31 mouse cellular contexts compared by ENCODE assay signal in genomic region chr1:154018241-154018640, GRCm38 (mm10).
"Had no signal": no experiment of that assay in that cellular context is flagged by ENCODE, and none has a peak within 500 bp of the region (broad histone marks: within the 10 kb centered on the region; RNA-seq: fewer than 3 reads in every experiment).

No protein-coding gene starts in this region.

- H3K9me3 ChIP-seq: limb, embryonic 10.5 days; limb, embryonic 12.5 days; limb, embryonic 13.5 days; limb, embryonic 15.5 days; liver, embryonic 12.5 days; liver, embryonic 13.5 days; liver, embryonic 15.5 days; lung, embryonic 15.5 days; megakaryocyte, embryonic 14.5 days; midbrain, embryonic 12.5 days; midbrain, embryonic 13.5 days; midbrain, embryonic 15.5 days; neural tube, embryonic 12.5 days had no signal

- DNase-seq: left cerebral cortex, postnatal 4 days; liver; liver, embryonic 13.5 days; liver, postnatal 0 days; lung, adult 2 months; lung, embryonic 14.5 days; lung, postnatal 10 days; lung, postnatal 14 days; lung, postnatal 36 days; lung, postnatal 4 days; midbrain, embryonic 14.5 days had no signal

- ATAC-seq: liver, embryonic 12.5 days; liver, postnatal 0 days; lung, postnatal 0 days; midbrain, embryonic 13.5 days; midbrain, embryonic 15.5 days; midbrain, embryonic 16.5 days had no signal

- H3K27ac ChIP-seq: limb, embryonic 10.5 days; limb, embryonic 12.5 days; limb, embryonic 13.5 days; limb, embryonic 15.5 days; liver, embryonic 12.5 days; liver, embryonic 13.5 days; liver, embryonic 14.5 days; liver, embryonic 15.5 days; lung, embryonic 15.5 days; macrophage; midbrain, embryonic 10.5 days; midbrain, embryonic 12.5 days; midbrain, embryonic 13.5 days; midbrain, embryonic 15.5 days; neural tube, embryonic 12.5 days had no signal

- H3K4me3 ChIP-seq: limb, embryonic 10.5 days; limb, embryonic 12.5 days; limb, embryonic 13.5 days; limb, embryonic 15.5 days; liver, embryonic 12.5 days; liver, embryonic 13.5 days; liver, embryonic 15.5 days; lung, embryonic 15.5 days; megakaryocyte, embryonic 14.5 days; midbrain, embryonic 10.5 days; midbrain, embryonic 12.5 days; midbrain, embryonic 13.5 days; midbrain, embryonic 15.5 days; myocyte; neural tube, embryonic 12.5 days had no signal

- H3K27me3 ChIP-seq: limb, embryonic 12.5 days; limb, embryonic 13.5 days; limb, embryonic 15.5 days; liver, embryonic 12.5 days; liver, embryonic 15.5 days; lung, embryonic 15.5 days; midbrain, embryonic 12.5 days; midbrain, embryonic 13.5 days; midbrain, embryonic 15.5 days; neural tube, embryonic 12.5 days had no signal

- H3K4me2 ChIP-seq: limb, embryonic 12.5 days; limb, embryonic 13.5 days; limb, embryonic 15.5 days; liver, embryonic 11.5 days; liver, embryonic 12.5 days; liver, embryonic 13.5 days; liver, embryonic 15.5 days; lung, embryonic 14.5 days; lung, embryonic 15.5 days; midbrain, embryonic 11.5 days; midbrain, embryonic 12.5 days; midbrain, embryonic 13.5 days; midbrain, embryonic 15.5 days; neural tube, embryonic 12.5 days had no signal

- H3K9ac ChIP-seq: limb, embryonic 12.5 days; limb, embryonic 13.5 days; limb, embryonic 15.5 days; liver, embryonic 12.5 days; liver, embryonic 13.5 days; liver, embryonic 14.5 days; liver, embryonic 15.5 days; liver, postnatal 0 days; lung, embryonic 14.5 days; lung, embryonic 15.5 days; midbrain, embryonic 12.5 days; midbrain, embryonic 13.5 days; midbrain, embryonic 15.5 days; neural tube, embryonic 12.5 days had no signal

- H3K36me3 ChIP-seq: limb, embryonic 10.5 days; limb, embryonic 12.5 days; limb, embryonic 13.5 days; limb, embryonic 15.5 days; liver, embryonic 12.5 days; liver, embryonic 13.5 days; liver, embryonic 15.5 days; lung, embryonic 15.5 days; midbrain, embryonic 10.5 days; midbrain, embryonic 12.5 days; midbrain, embryonic 13.5 days; midbrain, embryonic 15.5 days; neural tube, embryonic 12.5 days had no signal

- H3K4me1 ChIP-seq: limb, embryonic 12.5 days; liver, embryonic 12.5 days; liver, embryonic 15.5 days; lung, embryonic 15.5 days; midbrain, embryonic 10.5 days; midbrain, embryonic 12.5 days; midbrain, embryonic 13.5 days; midbrain, embryonic 15.5 days; neural tube, embryonic 12.5 days had no signal
